18 mouse cellular contexts compared by ENCODE assay signal in genomic region chr9:68914541-68915275, GRCm38 (mm10).
A peak's percentile ranks its signal among the peaks of the same experiment; 100 is the strongest.
DNase-seq lines count a peak whose midpoint lies in the region; ATAC-seq lines count a peak whose summit lies in the region.
"Had no signal": no experiment of that assay in that cellular context is flagged by ENCODE, and none has a peak within 500 bp of the region (broad histone marks: within the 10 kb centered on the region; RNA-seq: fewer than 3 reads in every experiment).

No protein-coding gene starts in this region.

- 94% methylated on average over 4 of the region's 4 CpGs for WGBS in hindbrain, embryonic 10.5 days

- no peak for ATAC-seq in megakaryocyte, adult 5-6 weeks (ENCODE audit: poor library complexity, severe bottlenecking)
- ATAC-seq: forebrain, postnatal 0 days; midbrain, embryonic 16.5 days; Patski had no signal

- H3K4me1 ChIP-seq in hindbrain, embryonic 10.5 days (replicated peaks), result peaks cover 14% of the 10 kb centered on the region
- H3K4me1 ChIP-seq: heart, embryonic 12.5 days had no signal

- H3K9me3 ChIP-seq in hindbrain, embryonic 10.5 days, result no peaks in the 10 kb centered on the region
- H3K9me3 ChIP-seq: embryonic facial prominence, embryonic 12.5 days; heart, embryonic 12.5 days; limb, embryonic 15.5 days had no signal

- H3K27me3 ChIP-seq in hindbrain, embryonic 10.5 days (ENCODE audit: insufficient read depth, poor library complexity, severe bottlenecking), result no peaks in the 10 kb centered on the region
- H3K27me3 ChIP-seq: embryonic facial prominence, embryonic 12.5 days; heart, embryonic 12.5 days; limb, embryonic 15.5 days had no signal

- H3K36me3 ChIP-seq in hindbrain, embryonic 10.5 days, result no peaks in the 10 kb centered on the region
- H3K36me3 ChIP-seq: embryonic facial prominence, embryonic 12.5 days; heart, embryonic 12.5 days; limb, embryonic 15.5 days had no signal

- peak; percentile 19 for DNase-seq in gastrocnemius, postnatal 14 days
- no peak for DNase-seq in gastrocnemius, postnatal 4 days (ENCODE audit: low spot score in 2 of 2)
- peak; percentile 48 to 58 for DNase-seq in cerebellum, adult 18-20 months
- peak; percentile 70 to 79 for DNase-seq in cerebellum, postnatal 10 days
- peak; percentile 57 for DNase-seq in lung, postnatal 25 days (ENCODE audit: low spot score)
- no peak for DNase-seq in hindbrain, embryonic 10.5 days (ENCODE audit: low spot score)
- DNase-seq: forebrain, postnatal 0 days; kidney, adult 2 months; kidney, postnatal 14 days; right cerebral cortex, adult 18-20 months; spleen, adult 18-20 months; thymus, adult 18-20 months had no signal

- intact Hi-C loops in gastrocnemius, postnatal 14 days (cut with DNase I; ENCODE audit: low total_unique reads), result no loop called here

- no peak overlapping the region for H3K4me3 ChIP-seq in hindbrain, embryonic 10.5 days
- H3K4me3 ChIP-seq: embryonic facial prominence, embryonic 12.5 days; heart, embryonic 12.5 days; limb, embryonic 15.5 days had no signal

- no peak overlapping the region for H3K27ac ChIP-seq in hindbrain, embryonic 10.5 days
- H3K27ac ChIP-seq: embryonic facial prominence, embryonic 12.5 days; limb, embryonic 15.5 days had no signal

Comparison
In these comparisons a context has a peak if more than half of its experiments do, and no peak if none do; other contexts are left out.
1. DNase-seq: peak in gastrocnemius, postnatal 14 days (single experiment), cerebellum, adult 18-20 months (2 of 2), cerebellum, postnatal 10 days (2 of 2) and lung, postnatal 25 days (single experiment); none in gastrocnemius, postnatal 4 days (0 of 2) and hindbrain, embryonic 10.5 days (single experiment).